In the genomic region with DNA sequence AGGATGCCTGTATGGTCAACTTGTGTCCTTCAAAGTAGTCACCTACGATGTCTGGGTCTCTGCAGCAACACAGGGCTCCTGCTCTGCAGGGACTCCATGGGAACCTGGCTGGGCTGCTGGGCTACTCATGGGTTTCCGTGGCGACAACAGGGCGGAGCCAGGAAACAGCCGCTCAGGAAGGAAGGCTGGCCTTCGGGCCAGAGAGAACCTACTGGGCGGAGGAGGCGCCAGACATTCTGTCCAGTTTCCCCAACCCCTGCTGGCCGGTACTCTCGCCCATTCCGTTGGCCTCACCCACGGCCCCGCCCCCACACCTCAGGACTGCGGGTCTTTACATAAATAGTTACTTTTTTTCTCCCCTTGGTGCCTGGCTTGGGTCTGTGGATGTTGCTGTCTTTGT, we compare ENCODE assay signal across 10 mouse cellular contexts. TPM values are rescaled to one million over a fixed set of nuclear protein-coding genes. Genes with fewer than 3 reads are reported as not detected.
A peak's percentile ranks its signal among the peaks of the same experiment; 100 is the strongest.
DNase-seq lines count a peak whose midpoint lies in the region; ATAC-seq and TF ChIP-seq lines count a peak whose summit lies in the region.
"Had no signal": no experiment of that assay in that cellular context is flagged by ENCODE, and none has a peak within 500 bp of the region (broad histone marks: within the 10 kb centered on the region; RNA-seq: fewer than 3 reads in every experiment).

No protein-coding gene starts in this region.

- H3K4me2 ChIP-seq in liver, postnatal 0 days (ENCODE audit: low read depth, low read length): peak overlapping the region; percentile 49
- peak overlapping the region; percentile 36 for H3K4me2 ChIP-seq in neural tube, embryonic 12.5 days (replicated peaks)

- no peak for TF ChIP-seq CTCF in liver, postnatal 0 days (IDR thresholded peaks at IDR 0.05; ENCODE audit: low read depth)

- peaks cover 13% of the 10 kb centered on the region for H3K4me1 ChIP-seq in liver, postnatal 0 days (ENCODE audit: insufficient read depth)
- peaks cover 33% of the 10 kb centered on the region for H3K4me1 ChIP-seq in neural tube, embryonic 12.5 days

- no peak overlapping the region for H3K9ac ChIP-seq in liver, postnatal 0 days (replicated peaks)
- no peak overlapping the region for H3K9ac ChIP-seq in neural tube, embryonic 12.5 days

- under 1% methylated on average over 14 of the region's 14 CpGs for WGBS in liver, postnatal 0 days (ENCODE audit: insufficient replicate concordance)
- WGBS in neural tube, embryonic 12.5 days: 2% methylated on average over 14 of the region's 14 CpGs

- DNase-seq in layer of hippocampus, postnatal 14 days (ENCODE audit: low spot score in 2 of 2): peak; percentile 43 to 58
- DNase-seq in layer of hippocampus, adult 9-10 months (ENCODE audit: low spot score): no peak
- DNase-seq in embryo, embryonic 10.5 days (ENCODE audit: low spot score): peak; percentile 78
- DNase-seq in heart, adult 8-10 months (ENCODE audit: low spot score): peak; percentile 86
- peak; percentile 79 for DNase-seq in kidney, adult 18-20 months
- peak; percentile 48 for DNase-seq in liver, postnatal 0 days
- no peak for DNase-seq in spleen, postnatal 10 days (ENCODE audit: low spot score in 2 of 2)

- H3K36me3 ChIP-seq in liver, postnatal 0 days (replicated peaks; ENCODE audit: insufficient read depth, low read length): no peaks in the 10 kb centered on the region
- H3K36me3 ChIP-seq in neural tube, embryonic 12.5 days: no peaks in the 10 kb centered on the region
- H3K36me3 ChIP-seq: G1E had no signal

- H3K27me3 ChIP-seq in liver, postnatal 0 days (ENCODE audit: insufficient read depth, low read length): peaks cover 30% of the 10 kb centered on the region
- peaks cover 41% of the 10 kb centered on the region for H3K27me3 ChIP-seq in neural tube, embryonic 12.5 days (replicated peaks)

- H3K4me3 ChIP-seq in liver, postnatal 0 days (ENCODE audit: low read depth, low read length): no peak overlapping the region
- H3K4me3 ChIP-seq in neural tube, embryonic 12.5 days: no peak overlapping the region

- TF ChIP-seq EP300 in liver, postnatal 0 days (IDR thresholded peaks at IDR 0.05; ENCODE audit: low read depth): no peak

- no peak for ATAC-seq in liver, postnatal 0 days
- no peak for ATAC-seq in neural tube, embryonic 12.5 days (ENCODE audit: low FRiP score, low read depth)

- H3K9me3 ChIP-seq in liver, postnatal 0 days (ENCODE audit: low read length): no peaks in the 10 kb centered on the region
- no peaks in the 10 kb centered on the region for H3K9me3 ChIP-seq in neural tube, embryonic 12.5 days

- no peak overlapping the region for H3K27ac ChIP-seq in liver, postnatal 0 days (ENCODE audit: low read depth)
- no peak overlapping the region for H3K27ac ChIP-seq in neural tube, embryonic 12.5 days

RNA-seq across cellular contexts. Expression of a gene that starts 4.0 kb away (rescaled TPM):
- 10 to 100 TPM; 14.4 to 15.6 TPM for total RNA-seq in layer of hippocampus, postnatal 14 days (2021)
- total RNA-seq in heart, adult 8-10 months (2022): 10 to 100 TPM; 21.4 to 53.8 (median 48.1) TPM
- 11.4 and 12.2 TPM in 2 replicates for polyA plus RNA-seq in liver, postnatal 0 days (2015; fragmentation: Nextera tagmentation; extraction: Ambion mirVana)
- 20.3 and 20.6 TPM in 2 replicates for polyA plus RNA-seq in neural tube, embryonic 12.5 days (2016; fragmentation: Nextera tagmentation; extraction: Ambion mirVana)
- polyA plus RNA-seq: G1E had no signal

RNA-seq across cellular contexts. Expression of a gene that starts 4.7 kb away (rescaled TPM):
- total RNA-seq in layer of hippocampus, postnatal 14 days (2021): 10 to 100 TPM; 51.2 to 59.4 TPM
- total RNA-seq in heart, adult 8-10 months (2022): 1 to 10 TPM; 5.3 to 8.0 (median 7.2) TPM
- polyA plus RNA-seq in liver, postnatal 0 days (2015; fragmentation: Nextera tagmentation; extraction: Ambion mirVana): 3.8 and 4.4 TPM in 2 replicates
- polyA plus RNA-seq in neural tube, embryonic 12.5 days (2016; fragmentation: Nextera tagmentation; extraction: Ambion mirVana): 27.3 and 30.0 TPM in 2 replicates

RNA-seq across cellular contexts. Expression of a gene that starts 18.3 kb away (rescaled TPM):
- total RNA-seq in layer of hippocampus, postnatal 14 days (2021): 10 to 100 TPM; 41.5 to 44.4 TPM
- 1 to 10 TPM; 3.7 to 8.9 (median 4.9) TPM for total RNA-seq in heart, adult 8-10 months (2022)
- polyA plus RNA-seq in liver, postnatal 0 days (2015; fragmentation: Nextera tagmentation; extraction: Ambion mirVana): 18.6 and 20.5 TPM in 2 replicates
- polyA plus RNA-seq in neural tube, embryonic 12.5 days (2016; fragmentation: Nextera tagmentation; extraction: Ambion mirVana): 44.0 and 44.8 TPM in 2 replicates

RNA-seq across cellular contexts. Expression of a gene that starts 18.6 kb away (rescaled TPM):
- not detected for total RNA-seq in layer of hippocampus, postnatal 14 days (2021)
- total RNA-seq in heart, adult 8-10 months (2022): not detected
- not detected in 2 replicates for polyA plus RNA-seq in liver, postnatal 0 days (2015; fragmentation: Nextera tagmentation; extraction: Ambion mirVana)
- polyA plus RNA-seq in neural tube, embryonic 12.5 days (2016; fragmentation: Nextera tagmentation; extraction: Ambion mirVana): not detected in 2 replicates
- total RNA-seq: G1E had no signal

RNA-seq across cellular contexts. Expression of a gene that starts 22.8 kb away (rescaled TPM):
- total RNA-seq in layer of hippocampus, postnatal 14 days (2021): not detected
- not detected for total RNA-seq in heart, adult 8-10 months (2022)
- not detected in 2 replicates for polyA plus RNA-seq in liver, postnatal 0 days (2015; fragmentation: Nextera tagmentation; extraction: Ambion mirVana)
- not detected in 2 replicates for polyA plus RNA-seq in neural tube, embryonic 12.5 days (2016; fragmentation: Nextera tagmentation; extraction: Ambion mirVana)
- total RNA-seq: G1E; left cerebral cortex, adult 8-10 months had no signal
- polyA plus RNA-seq: G1E had no signal

Comparison
In these comparisons a context has a peak if more than half of its experiments do, and no peak if none do; other contexts are left out.
1. DNase-seq: peak in layer of hippocampus, postnatal 14 days (2 of 2), embryo, embryonic 10.5 days (single experiment), heart, adult 8-10 months (single experiment), kidney, adult 18-20 months (single experiment) and liver, postnatal 0 days (single experiment); none in layer of hippocampus, adult 9-10 months (single experiment) and spleen, postnatal 10 days (0 of 2).
2. RNA of a gene that starts 4.7 kb away (total RNA-seq): 51.2 to 59.4 TPM in layer of hippocampus, postnatal 14 days; 5.3 to 8.0 TPM in heart, adult 8-10 months; every median in the first group is over 4 times any median in the second.
3. RNA of a gene that starts 18.3 kb away (total RNA-seq): 41.5 to 44.4 TPM in layer of hippocampus, postnatal 14 days; 3.7 to 8.9 TPM in heart, adult 8-10 months; every median in the first group is over 4 times any median in the second.